Mouse (Mus musculus) small intestine, adult 2 months (tissue): ENCODE measurements around the gene Gadd45g. TPM values are rescaled to one million over a fixed set of nuclear protein-coding genes. Genes with fewer than 3 reads are reported as not detected.
"Not testable (repeated sequence)": the region's sequence is repeated elsewhere in the genome, so short reads cannot be mapped to it uniquely, and the experiment has no call there.

Experiments used
- H3K27ac ChIP-seq: fragments of 200-500 bp; 2 replicates; pipeline ENCODE4 v1.5.1; 2012; ENCODE audit warnings: low read depth, low read length, control low read depth, inconsistent platforms; ENCODE audit not compliant: insufficient read depth
- H3K27me3 ChIP-seq: fragments of 200-500 bp; 2 replicates; pipeline ENCODE4 v1.6.1; 2012; ENCODE audit warnings: mild to moderate bottlenecking, moderate library complexity, low read length, inconsistent platforms; ENCODE audit not compliant: control insufficient read depth, insufficient read depth
- H3K36me3 ChIP-seq: fragments of 200-500 bp; 2 replicates; pipeline ENCODE4 v1.6.1; 2012; ENCODE audit warnings: mild to moderate bottlenecking, low read length, control low read depth, inconsistent platforms; ENCODE audit not compliant: control insufficient read depth, insufficient read depth
- H3K4me1 ChIP-seq: fragments of 200-500 bp; 2 replicates; pipeline ENCODE4 v1.6.1; 2012; ENCODE audit warnings: low read length, inconsistent platforms, mixed read lengths; ENCODE audit not compliant: control insufficient read depth, insufficient read depth, insufficient read length
- H3K4me3 ChIP-seq: fragments of 200-500 bp; 2 replicates; pipeline ENCODE4 v1.5.1; 2012; ENCODE audit warnings: low read depth, mild to moderate bottlenecking, control low read depth, inconsistent platforms, low read length, moderate library complexity
- CTCF ChIP-seq: fragments of 200-500 bp; IDR thresholded peaks from 2 replicates; pipeline ENCODE4 v1.5.1; 2012; ENCODE audit warnings: low read depth, mild to moderate bottlenecking, control low read depth, inconsistent platforms, low read length, moderate library complexity, mixed read lengths; ENCODE audit not compliant: insufficient replicate concordance, insufficient read length; ENCODE audit errors: extremely low read depth
- POLR2A ChIP-seq: fragments of 200-500 bp; IDR thresholded peaks from 2 replicates; pipeline ENCODE4 v1.6.1; 2012; ENCODE audit warnings: low read depth, mild to moderate bottlenecking, control low read depth, inconsistent platforms, low read length, moderate library complexity
- WGBS: fragments of 180-500 bp; shearing (Covaris S2); methylation state at CpG from one replicate; pipeline ENCODE4 v1.1.7; 2018; 5-methylcytosine and 5-hydroxymethylcytosine counted together
- polyA plus RNA-seq: library from polyadenylated mRNA; depleted of rRNA; stranded (reverse); fragments of >200 nt; gene quantifications from 2 replicates; pipeline ENCODE4 v1.2.3, GENCODE M21; 2012

The Gadd45g gene
- polyA plus RNA-seq, 1 experiment = 42.2 TPM

- TF ChIP-seq POLR2A (no peak), CTCF (no peak)
- WGBS = 82% methylated on average over 6 of the region's 6 CpGs
- H3K36me3 ChIP-seq = no peaks in the 10 kb centered on the region
- H3K27ac ChIP-seq = no peak overlapping the region
- H3K27me3 ChIP-seq = no peaks in the 10 kb centered on the region
- no peak overlapping the region for H3K4me3 ChIP-seq
- H3K4me1 ChIP-seq = peaks cover 3% of the 10 kb centered on the region; the same call in 1 of the 2 replicates
Observed at GRCm38 (mm10) chr13:51819351-51819750, 27.1 kb upstream of the Gadd45g start.

- 30% methylated on average over 3 of the region's 3 CpGs for WGBS
- Histone ChIP-seq H3K4me3 (no peak overlapping the region), H3K36me3 (no peaks in the 10 kb centered on the region), H3K27me3 (no peaks in the 10 kb centered on the region), H3K27ac (no peak overlapping the region), H3K4me1 (peaks cover 3% of the 10 kb centered on the region; the same call in 1 of the 2 replicates)
- TF ChIP-seq CTCF (no peak), POLR2A (no peak)
Observed at GRCm38 (mm10) chr13:51821988-51822387, 24.5 kb upstream of the Gadd45g start.

GRCm38 (mm10) chr13:51823822-51824495 is 22.5 kb upstream of the Gadd45g start:
- 41% methylated on average over 8 of the region's 8 CpGs for WGBS
- Histone ChIP-seq H3K4me1 (peaks cover 3% of the 10 kb centered on the region; the same call in 1 of the 2 replicates), H3K36me3 (no peaks in the 10 kb centered on the region), H3K27me3 (no peaks in the 10 kb centered on the region), H3K27ac (no peak overlapping the region), H3K4me3 (no peak overlapping the region)
- TF ChIP-seq CTCF (no peak), POLR2A (no peak)

- 39% methylated on average over 10 of the region's 10 CpGs for WGBS
- H3K4me1 ChIP-seq = no peaks in the 10 kb centered on the region; the same call in 1 of the 2 replicates
- TF ChIP-seq POLR2A = no peak
Observed at GRCm38 (mm10) chr13:51830744-51831450, 15.6 kb upstream of the Gadd45g start.

GRCm38 (mm10) chr13:51832491-51832890 is 14.0 kb upstream of the Gadd45g start:
- H3K4me1 ChIP-seq = no peaks in the 10 kb centered on the region; the same call in 1 of the 2 replicates
- H3K27ac ChIP-seq = no peak overlapping the region
- no peak overlapping the region for H3K4me3 ChIP-seq
- WGBS = 86% methylated on average over 6 of the region's 6 CpGs
- TF ChIP-seq CTCF = no peak
- no peak for TF ChIP-seq POLR2A
- H3K27me3 ChIP-seq = no peaks in the 10 kb centered on the region
- no peaks in the 10 kb centered on the region for H3K36me3 ChIP-seq

More at GRCm38 (mm10) chr13:51830744-51831450, 15.6 kb upstream of the Gadd45g start:
- Histone ChIP-seq H3K27me3 (no peaks in the 10 kb centered on the region), H3K36me3 (no peaks in the 10 kb centered on the region), H3K4me3 (no peak overlapping the region), H3K27ac (no peak overlapping the region)

GRCm38 (mm10) chr13:51833611-51834010 is 12.9 kb upstream of the Gadd45g start:
- Histone ChIP-seq H3K27me3 (no peaks in the 10 kb centered on the region), H3K36me3 (no peaks in the 10 kb centered on the region), H3K27ac (no peak overlapping the region), H3K4me3 (no peak overlapping the region), H3K4me1 (no peaks in the 10 kb centered on the region; the same call in 1 of the 2 replicates)
- no peak for TF ChIP-seq CTCF
- 57% methylated on average over 2 of the region's 2 CpGs for WGBS

GRCm38 (mm10) chr13:51834024-51834423 is 12.5 kb upstream of the Gadd45g start:
- peak; percentile 32; the same call in 1 of the 2 replicates for TF ChIP-seq CTCF
- not testable (repeated sequence) for H3K27ac ChIP-seq, H3K4me1 ChIP-seq, H3K27me3 ChIP-seq, H3K36me3 ChIP-seq, H3K4me3 ChIP-seq
- 32% methylated on average over 8 of the region's 8 CpGs for WGBS

GRCm38 (mm10) chr13:51834520-51834919 is 12.0 kb upstream of the Gadd45g start:
- Histone ChIP-seq H3K36me3 (no peaks in the 10 kb centered on the region), H3K4me3 (no peak overlapping the region), H3K27ac (no peak overlapping the region), H3K4me1 (no peaks in the 10 kb centered on the region; the same call in 1 of the 2 replicates), H3K27me3 (no peaks in the 10 kb centered on the region)
- 32% methylated on average over 2 of the region's 2 CpGs for WGBS
- no peak for TF ChIP-seq POLR2A
- no peak for TF ChIP-seq CTCF

GRCm38 (mm10) chr13:51835208-51835607 is 11.3 kb upstream of the Gadd45g start:
- H3K27me3 ChIP-seq, H3K36me3 ChIP-seq, H3K27ac ChIP-seq, H3K4me3 ChIP-seq, H3K4me1 ChIP-seq: not testable (repeated sequence)
- 67% methylated on average over 4 of the region's 4 CpGs for WGBS
